Mouse (Mus musculus) 3T3-L1 (cell line): ENCODE results near the gene Nol11.

ENCODE experiments used
- DNase-seq: peaks from one replicate; pipeline ENCODE4 v3.0.0-alpha.2; 2015; ENCODE audit warnings: low read depth, low spot score

Nol11 gene

DNA sequence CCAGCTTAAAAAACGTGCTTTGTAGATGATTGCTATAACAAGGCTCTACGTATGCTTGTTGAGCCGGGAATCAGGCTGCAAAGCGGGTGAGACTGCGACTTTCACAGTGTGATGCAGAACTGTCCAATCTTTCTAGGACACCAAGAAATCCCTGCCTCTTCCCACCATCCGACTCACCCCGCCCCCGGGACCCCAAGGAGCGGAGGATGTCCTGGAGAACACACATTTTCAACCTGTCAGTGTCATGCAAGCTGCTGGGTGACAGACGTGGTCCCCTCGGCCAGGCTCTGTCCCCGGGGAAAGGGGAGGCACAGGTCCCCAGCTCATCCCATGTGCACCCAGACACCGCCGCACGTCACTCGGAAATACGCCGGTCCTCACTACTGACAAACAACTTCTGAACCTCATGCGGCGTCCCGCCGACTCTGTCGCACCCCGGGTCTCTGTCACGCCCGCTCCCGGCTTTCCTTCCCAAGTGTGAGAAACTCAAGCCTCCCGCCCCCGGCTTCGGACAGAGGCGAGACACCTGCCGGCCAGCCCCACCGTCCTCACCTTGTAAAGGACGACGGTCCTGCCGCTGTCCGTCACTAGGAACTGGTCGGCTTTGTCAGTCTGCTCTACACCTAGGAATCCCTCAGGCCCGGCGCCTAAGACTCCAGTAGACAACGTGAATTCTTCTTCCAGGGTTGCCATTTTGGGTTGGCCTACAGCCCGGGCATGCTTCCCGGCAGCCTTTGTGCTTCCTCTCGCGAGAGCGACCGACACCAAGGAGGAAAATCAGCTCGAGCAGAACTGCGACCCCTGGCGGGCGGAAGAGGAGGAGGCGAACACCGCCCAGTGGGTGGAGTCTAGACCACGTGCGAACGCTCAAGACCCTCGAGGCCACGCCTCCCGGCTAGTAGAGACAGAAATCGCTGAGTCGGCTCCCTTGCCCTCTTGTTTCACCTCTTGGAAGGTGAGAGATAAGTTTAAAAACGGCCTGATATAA is at the start of gene Nol11:
TSS of gene Nol11 (minus strand) at position 817 of the 988 bp plus-strand sequence.
- DNase-seq: peak; percentile 99

GRCm38 (mm10) chr11:107238506-107238905 is 49.3 kb upstream of the Nol11 start:
- DNase-seq: no peak

GRCm38 (mm10) chr11:107237532-107237931 is 48.4 kb upstream of the Nol11 start:
- DNase-seq: no peak

- no peak for DNase-seq
These were observed 44.2 kb upstream of the Nol11 start for GRCm38 (mm10) chr11:107233252-107233890.

- no peak for DNase-seq
These were observed 40.9 kb upstream of the Nol11 start for GRCm38 (mm10) chr11:107230128-107230527.

- DNase-seq: no peak
These were observed 37.2 kb upstream of the Nol11 start for GRCm38 (mm10) chr11:107226431-107226830.

DNA sequence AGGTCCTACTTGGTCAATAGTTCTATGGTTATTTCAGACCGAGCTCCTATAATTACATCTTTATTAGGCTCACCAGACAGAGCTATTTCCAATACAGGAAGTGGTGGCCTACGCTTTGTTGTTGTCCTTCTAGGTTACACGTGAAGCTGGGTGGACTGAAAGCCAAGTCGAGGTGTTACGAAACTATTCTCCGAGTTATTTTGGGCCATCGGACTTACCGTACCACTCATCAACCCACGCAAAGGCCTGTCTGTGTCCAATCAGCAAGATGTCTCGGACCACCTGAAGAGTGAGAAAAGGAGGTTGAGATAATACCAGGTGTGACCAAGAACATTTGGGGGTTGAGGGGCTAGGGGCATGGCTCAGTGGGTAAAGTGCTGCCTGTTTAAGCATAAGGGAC is 36.8 kb upstream of the Nol11 start:
- no peak for DNase-seq

GRCm38 (mm10) chr11:107225301-107225700 is 36.1 kb upstream of the Nol11 start:
- DNase-seq: no peak

- no peak for DNase-seq
These were observed 34.6 kb upstream of the Nol11 start for GRCm38 (mm10) chr11:107223667-107224214.

DNA sequence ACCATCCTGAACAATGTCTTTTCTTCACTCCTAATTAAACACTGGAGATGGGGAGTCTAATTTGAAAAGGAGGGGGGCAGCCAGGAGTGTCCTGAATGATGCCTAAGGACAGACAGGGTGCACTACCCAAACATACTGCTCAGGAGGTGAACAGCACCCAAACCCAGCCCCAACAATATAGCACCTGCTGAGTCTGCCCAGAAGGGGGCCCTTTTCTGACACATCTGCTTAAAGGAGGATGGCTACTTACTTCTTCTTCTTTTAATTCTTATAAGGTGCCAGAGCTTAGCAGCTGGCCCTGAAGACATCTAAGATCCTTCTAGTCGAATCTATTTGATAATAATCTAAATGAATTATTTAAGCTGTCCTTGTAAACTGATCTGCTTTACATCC is 34.0 kb upstream of the Nol11 start:
- no peak for DNase-seq

DNA sequence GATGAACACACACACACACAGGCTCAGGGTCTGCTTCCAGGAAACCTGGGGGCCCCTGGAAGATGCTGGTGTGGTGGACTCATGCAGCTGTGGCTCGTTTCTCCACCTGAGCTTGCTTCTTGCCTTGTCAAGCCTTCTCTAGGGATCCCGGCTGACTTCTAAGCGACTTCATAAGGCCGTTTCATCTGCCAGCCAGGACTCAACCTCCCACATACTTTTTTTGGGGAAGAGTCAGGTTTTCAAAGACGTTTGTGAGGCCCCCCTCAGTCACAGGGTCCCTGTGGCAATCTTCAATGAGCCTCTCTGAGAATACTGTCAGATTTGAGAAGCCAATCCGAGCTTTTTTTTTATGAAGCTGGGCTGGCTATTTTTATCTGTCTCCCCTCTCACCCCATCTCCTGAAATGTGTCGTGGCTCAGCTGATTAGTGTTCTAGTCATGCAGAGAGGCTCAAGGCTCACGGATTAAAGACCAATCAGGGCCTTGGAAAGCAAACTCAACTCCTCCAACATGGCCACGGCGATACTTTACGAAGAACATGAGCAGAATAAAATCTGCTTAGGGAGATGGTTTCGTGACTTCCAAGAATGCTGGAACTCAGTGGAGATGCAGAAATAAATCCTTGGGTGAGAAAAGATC is 33.5 kb upstream of the Nol11 start:
- DNase-seq: no peak

- no peak for DNase-seq
These were observed 25.9 kb upstream of the Nol11 start for GRCm38 (mm10) chr11:107215111-107215510.

GRCm38 (mm10) chr11:107213745-107214144 is 24.6 kb upstream of the Nol11 start:
- DNase-seq: peak; percentile 75

GRCm38 (mm10) chr11:107209818-107210217 is 20.6 kb upstream of the Nol11 start:
- no peak for DNase-seq

DNA sequence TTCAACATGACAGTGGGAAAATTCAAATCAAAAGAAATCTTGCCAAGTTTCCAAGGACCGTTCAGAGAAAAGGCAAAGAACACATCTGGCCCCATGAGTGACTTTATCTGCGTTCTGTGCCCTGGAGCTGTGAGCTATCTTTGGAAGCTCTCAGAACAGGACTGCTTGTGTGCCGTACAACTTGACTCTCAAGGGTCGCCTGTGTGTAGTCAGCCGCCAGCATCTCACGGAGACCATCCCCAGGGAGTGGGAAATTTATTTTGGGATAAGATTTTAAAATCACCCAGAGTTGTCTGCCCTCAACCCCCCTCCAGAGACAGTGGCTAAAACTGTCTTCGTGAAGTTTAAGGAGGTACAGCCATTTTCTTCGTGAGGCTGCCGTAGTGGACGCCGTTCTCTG is 12.6 kb upstream of the Nol11 start:
- DNase-seq: no peak

DNA sequence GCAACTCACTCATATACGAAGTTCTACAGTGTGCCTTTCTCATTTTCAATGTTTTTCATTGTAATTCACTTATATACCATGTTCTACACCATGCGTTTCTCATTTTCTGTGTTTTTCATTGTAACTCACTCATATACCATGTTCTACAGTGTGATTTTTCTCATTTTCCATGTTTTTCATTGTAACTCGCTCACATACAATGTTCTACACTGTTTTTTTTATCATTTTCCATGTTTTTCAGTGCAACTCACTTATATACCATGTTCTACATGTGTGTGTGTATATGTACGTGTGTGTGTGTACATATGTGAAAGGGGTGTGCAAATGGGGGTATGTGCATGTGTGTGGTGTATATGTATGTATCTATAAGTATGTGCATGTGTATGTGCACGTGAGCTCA is 10.1 kb upstream of the Nol11 start:
- no peak for DNase-seq

DNA sequence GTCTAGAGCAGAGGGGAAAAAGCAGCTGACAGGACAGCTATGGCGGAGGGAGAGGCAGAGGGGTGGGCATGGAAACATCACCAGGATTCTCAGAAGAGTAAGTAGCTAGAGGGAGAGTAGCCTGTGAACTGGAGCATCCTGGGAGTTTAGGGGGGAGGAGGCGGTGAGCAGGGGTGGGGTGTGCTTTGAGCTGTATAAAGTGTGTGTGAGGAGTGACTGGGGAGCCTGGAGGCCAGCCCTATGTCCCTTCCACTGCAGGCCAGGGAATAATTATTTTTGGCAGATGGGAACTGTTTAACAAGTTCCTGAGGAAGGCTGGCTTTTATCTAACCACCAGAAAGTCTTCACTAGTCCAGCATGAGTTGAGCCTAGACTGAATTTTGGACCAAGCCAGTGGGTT is 6.2 kb upstream of the Nol11 start:
- DNase-seq: no peak

- DNase-seq: peak; percentile 73
These were observed 1.2 kb upstream of the Nol11 start for GRCm38 (mm10) chr11:107190376-107190775.

GRCm38 (mm10) chr11:107183777-107184176 is 5.4 kb downstream of the Nol11 start:
- no peak for DNase-seq

GRCm38 (mm10) chr11:107161215-107161614 is 28.0 kb downstream of the Nol11 start:
- DNase-seq: peak; percentile 71

DNA sequence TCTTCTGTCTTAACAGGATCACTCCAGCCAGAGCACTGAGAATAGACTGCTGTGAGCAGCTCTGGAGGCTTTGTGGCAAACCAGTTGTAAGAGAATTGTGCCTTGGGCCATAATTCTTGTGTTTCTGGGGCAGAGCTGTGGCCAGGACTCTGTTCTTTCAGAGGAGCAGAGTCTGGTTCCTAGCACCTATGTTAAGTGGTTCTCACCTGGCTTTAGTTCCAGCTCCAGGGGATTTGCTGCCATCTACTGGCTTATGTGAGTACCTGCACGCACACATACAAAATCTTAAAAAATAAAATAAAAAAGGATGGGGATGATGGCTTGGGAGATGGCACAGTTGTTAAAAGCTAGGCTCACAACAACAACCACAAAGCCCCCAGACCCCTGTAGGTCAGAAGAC is 30.1 kb downstream of the Nol11 start:
- peak; percentile 50 for DNase-seq
